Mouse (Mus musculus) liver, embryonic 16.5 days (tissue): ENCODE measurements around the gene Ephb4. TPM values are rescaled to one million over a fixed set of nuclear protein-coding genes. Genes with fewer than 3 reads are reported as not detected.

Experiments
- ATAC-seq: fragments of 200-750 bp; cut with Nextera tagmentation; 2 replicates; pipeline ENCODE4 v1.8.0; 2017; ENCODE audit warnings: low read depth, mild to moderate bottlenecking, moderate number of reproducible peaks, moderate library complexity
- H3K27ac ChIP-seq: fragments of 300-500 bp; sonication (generic); 2 replicates; pipeline ENCODE4 v1.5.1; 2014; ENCODE audit warnings: mild to moderate bottlenecking, low read length
- H3K27me3 ChIP-seq: fragments of 300-500 bp; sonication (generic); 2 replicates; pipeline ENCODE4 v1.6.1; 2014; ENCODE audit warnings: low read depth, low read length, mixed read lengths; ENCODE audit not compliant: control insufficient read depth, insufficient read depth
- H3K36me3 ChIP-seq: fragments of 300-500 bp; sonication (generic); 2 replicates; pipeline ENCODE4 v1.6.1; 2014; ENCODE audit warnings: mild to moderate bottlenecking; ENCODE audit not compliant: control insufficient read depth, insufficient read depth
- H3K4me1 ChIP-seq: fragments of 300-500 bp; sonication (generic); 2 replicates; pipeline ENCODE4 v1.6.1; 2014; ENCODE audit warnings: low read depth, low read length, mixed read lengths; ENCODE audit not compliant: control insufficient read depth
- H3K4me2 ChIP-seq: fragments of 300-500 bp; sonication (generic); 2 replicates; pipeline ENCODE4 v1.6.1; 2014; ENCODE audit warnings: low read depth, low read length, mixed read lengths
- H3K4me3 ChIP-seq: fragments of 300-500 bp; sonication (generic); 2 replicates; pipeline ENCODE4 v1.5.1; 2014; ENCODE audit warnings: low read depth, mild to moderate bottlenecking, low read length
- H3K9ac ChIP-seq: fragments of 300-500 bp; sonication (generic); 2 replicates; pipeline ENCODE4 v1.6.1; 2014; ENCODE audit warnings: low read depth, low read length
- H3K9me3 ChIP-seq: fragments of 300-500 bp; sonication (generic); replicated peaks from 2 replicates; pipeline ENCODE4 v1.6.1; 2016; ENCODE audit warnings: low read length; ENCODE audit not compliant: control insufficient read depth
- WGBS: fragments of 180-500 bp; shearing (Covaris S2); extraction: QIAGEN DNeasy Blood & Tissue Kit; methylation state at CpG from one replicate; pipeline ENCODE4 v1.1.7; 2014; ENCODE audit not compliant: insufficient replicate concordance; 5-methylcytosine and 5-hydroxymethylcytosine counted together
- polyA plus RNA-seq: library from polyadenylated mRNA; unstranded; fragments of >200 nt; fragmentation: Nextera tagmentation; extraction: Ambion mirVana; gene quantifications from 2 replicates; pipeline ENCODE4 v1.2.1, GENCODE M21; 2015

Ephb4 gene
- 7.3 and 9.1 TPM in 2 replicates for polyA plus RNA-seq

GRCm38 (mm10) chr5:137349384-137350204 is at the start of gene Ephb4:
Gene Ephb4, plus strand, starts transcription at chr5:137350109.
- peak within 1 kb of the TSS; percentile 67 for H3K27ac ChIP-seq
- peak; percentile 85 for ATAC-seq
- H3K4me3 ChIP-seq, result peak within 1 kb of the TSS; percentile 57
- peak within 1 kb of the TSS; percentile 64 for H3K9ac ChIP-seq
- H3K36me3 ChIP-seq, result no peaks in the 10 kb centered on the region
- H3K4me2 ChIP-seq, result peak within 1 kb of the TSS; percentile 47
- peaks cover 47% of the 10 kb centered on the region for H3K27me3 ChIP-seq
- H3K4me1 ChIP-seq, result peaks cover 4% of the 10 kb centered on the region
- no peaks in the 10 kb centered on the region for H3K9me3 ChIP-seq
- 1% methylated on average over 32 of the region's 32 CpGs for WGBS

- Histone ChIP-seq H3K36me3 (peaks cover 78% of the 10 kb centered on the region), H3K9me3 (no peaks in the 10 kb centered on the region), H3K27me3 (no peaks in the 10 kb centered on the region), H3K4me2 (no peak overlapping the region), H3K27ac (no peak overlapping the region), H3K9ac (no peak overlapping the region), H3K4me3 (no peak overlapping the region), H3K4me1 (peaks cover 26% of the 10 kb centered on the region)
- peak; percentile 14; the same call in 1 of the 2 replicates for ATAC-seq
- 89% methylated on average over 21 of the region's 21 CpGs for WGBS
These were observed 48.7 kb upstream of the Ephb4 start for GRCm38 (mm10) chr5:137301253-137301652.

- WGBS, result 26% methylated on average over 4 of the region's 4 CpGs
- ATAC-seq, result no peak
- Histone ChIP-seq H3K27me3 (no peaks in the 10 kb centered on the region), H3K9ac (no peak overlapping the region), H3K4me2 (0 out of 2 replicates have a peak overlapping the region, but pooled peaks have one; percentile 74), H3K4me1 (peaks cover 32% of the 10 kb centered on the region), H3K9me3 (no peaks in the 10 kb centered on the region), H3K27ac (no peak overlapping the region), H3K4me3 (no peak overlapping the region), H3K36me3 (peaks cover 55% of the 10 kb centered on the region)
These were observed 46.3 kb upstream of the Ephb4 start for GRCm38 (mm10) chr5:137303609-137304008.

DNA sequence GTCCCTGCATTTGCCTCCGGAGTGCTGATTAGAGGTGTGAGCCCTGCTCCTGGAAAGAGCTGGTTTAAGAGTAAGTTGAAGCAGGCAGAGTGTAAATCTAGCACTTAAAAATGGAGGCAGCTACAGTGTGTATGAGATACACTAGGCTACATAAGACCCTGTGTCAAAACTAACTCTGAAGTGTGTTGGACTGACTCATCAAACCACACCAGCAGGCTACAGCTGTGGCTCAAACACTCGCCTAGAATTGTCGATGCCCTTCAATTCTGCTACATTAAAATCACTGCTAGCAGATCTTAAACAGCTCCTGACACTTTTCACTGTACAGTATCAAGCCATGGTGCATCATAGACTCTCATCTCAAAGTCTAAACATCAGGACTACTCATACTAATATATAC is 45.7 kb upstream of the Ephb4 start:
- no peak for ATAC-seq
- H3K27ac ChIP-seq, result no peak overlapping the region
- peak overlapping the region; percentile 0; the same call in 1 of the 2 replicates for H3K9ac ChIP-seq
- no peaks in the 10 kb centered on the region for H3K9me3 ChIP-seq
- 69% methylated on average over 3 of the region's 3 CpGs for WGBS
- H3K4me3 ChIP-seq, result no peak overlapping the region
- peak overlapping the region; percentile 74; the same call in 1 of the 2 replicates for H3K4me2 ChIP-seq
- peaks cover 52% of the 10 kb centered on the region for H3K36me3 ChIP-seq
- H3K27me3 ChIP-seq, result no peaks in the 10 kb centered on the region
- peaks cover 32% of the 10 kb centered on the region for H3K4me1 ChIP-seq

GRCm38 (mm10) chr5:137304816-137305215 is 45.1 kb upstream of the Ephb4 start:
- WGBS, result 68% methylated on average over 4 of the region's 4 CpGs
- peak overlapping the region; percentile 74 for H3K4me2 ChIP-seq
- H3K9ac ChIP-seq, result no peak overlapping the region; the same call in 1 of the 2 replicates
- no peaks in the 10 kb centered on the region for H3K27me3 ChIP-seq
- no peak for ATAC-seq
- peaks cover 51% of the 10 kb centered on the region for H3K36me3 ChIP-seq
- peak overlapping the region; percentile 93 for H3K4me3 ChIP-seq
- H3K4me1 ChIP-seq, result peaks cover 32% of the 10 kb centered on the region
- no peak overlapping the region for H3K27ac ChIP-seq
- no peaks in the 10 kb centered on the region for H3K9me3 ChIP-seq

DNA sequence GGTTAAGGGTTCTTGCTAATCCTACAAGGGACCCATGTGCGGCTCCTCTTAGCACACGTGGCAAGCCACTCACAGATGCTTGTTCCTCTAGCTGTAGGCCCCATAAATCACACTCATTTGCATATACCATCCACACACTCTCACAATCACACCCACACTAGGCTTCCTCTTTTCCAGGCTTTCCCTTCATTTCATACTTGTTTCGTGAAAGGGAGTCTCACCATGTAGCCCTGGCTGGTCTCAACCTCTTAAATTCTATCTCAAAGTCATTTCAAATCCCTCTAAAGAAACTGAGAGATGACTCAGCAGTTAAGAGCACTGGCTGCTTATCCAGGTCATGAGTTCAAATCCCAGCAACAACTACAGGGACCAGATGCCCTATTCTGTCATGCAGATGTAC is 44.1 kb upstream of the Ephb4 start:
- H3K27ac ChIP-seq, result no peak overlapping the region
- H3K36me3 ChIP-seq, result peaks cover 41% of the 10 kb centered on the region
- peak overlapping the region; percentile 93 for H3K4me3 ChIP-seq
- H3K9me3 ChIP-seq, result no peaks in the 10 kb centered on the region
- H3K9ac ChIP-seq, result peak overlapping the region; percentile 35; the same call in 1 of the 2 replicates
- peaks cover 32% of the 10 kb centered on the region for H3K4me1 ChIP-seq
- H3K4me2 ChIP-seq, result peak overlapping the region; percentile 74
- H3K27me3 ChIP-seq, result no peaks in the 10 kb centered on the region
- WGBS, result 31% methylated on average over 3 of the region's 3 CpGs
- no peak for ATAC-seq

GRCm38 (mm10) chr5:137306439-137307005 is 43.4 kb upstream of the Ephb4 start:
- H3K36me3 ChIP-seq, result peaks cover 35% of the 10 kb centered on the region
- H3K27ac ChIP-seq, result peak overlapping the region; percentile 91
- peak overlapping the region; percentile 74 for H3K4me2 ChIP-seq
- no peak for ATAC-seq
- H3K4me1 ChIP-seq, result peaks cover 32% of the 10 kb centered on the region
- no peaks in the 10 kb centered on the region for H3K27me3 ChIP-seq
- no peaks in the 10 kb centered on the region for H3K9me3 ChIP-seq
- peak overlapping the region; percentile 95 for H3K9ac ChIP-seq
- peak overlapping the region; percentile 93 for H3K4me3 ChIP-seq
- WGBS, result 4% methylated on average over 12 of the region's 12 CpGs

DNA sequence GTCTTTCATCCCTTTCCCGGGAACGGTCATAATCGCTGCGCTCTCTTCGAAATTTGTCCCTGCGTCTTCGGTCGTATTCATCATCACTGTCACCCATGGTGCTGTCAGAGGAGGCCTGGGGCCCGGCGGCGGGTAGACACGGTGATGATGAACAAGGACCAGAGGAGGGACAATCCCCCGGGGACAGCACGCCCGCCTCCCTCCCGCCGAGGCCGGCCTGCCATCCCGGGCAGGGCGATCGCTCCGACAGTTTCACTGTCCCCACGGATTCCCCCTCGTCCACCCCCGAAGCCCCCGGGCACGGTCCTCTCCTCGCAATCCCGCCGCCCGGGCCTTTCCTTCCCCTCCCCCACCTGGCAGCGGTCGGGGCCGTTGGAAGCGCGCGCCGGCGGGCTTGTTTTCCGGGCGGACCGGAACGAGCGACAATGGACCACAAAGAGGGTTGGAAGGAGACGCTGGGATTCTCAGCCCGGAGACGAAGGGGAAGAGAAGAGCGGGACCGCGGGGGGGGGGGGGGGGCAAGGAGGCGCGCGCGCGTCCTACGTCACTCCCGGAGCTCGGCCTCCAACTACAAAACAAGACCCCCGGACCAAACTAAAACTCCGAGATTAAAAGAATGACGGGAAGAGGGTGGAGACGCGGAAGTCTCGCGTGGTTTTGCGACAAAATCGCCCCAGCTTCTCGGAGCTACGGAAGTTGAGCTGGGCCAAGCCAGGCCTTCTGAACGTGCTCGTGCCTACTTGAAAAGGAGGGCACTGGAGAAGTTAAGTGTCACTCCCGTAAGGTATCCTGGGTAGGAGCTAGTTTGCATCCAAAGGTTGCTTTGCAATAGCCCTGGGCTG is 42.6 kb upstream of the Ephb4 start, which contains the start of gene Srrt:
Gene Srrt, minus strand, starts transcription at position 604 of the 842 bp plus-strand sequence.
- under 1% methylated on average over 69 of the region's 72 CpGs for WGBS
- peaks cover 28% of the 10 kb centered on the region for H3K36me3 ChIP-seq
- peak within 1 kb of the TSS; percentile 95 for H3K9ac ChIP-seq
- peak within 1 kb of the TSS; percentile 93 for H3K4me3 ChIP-seq
- peak; percentile 85 for ATAC-seq
- peak within 1 kb of the TSS; percentile 74 for H3K4me2 ChIP-seq
- peak within 1 kb of the TSS; percentile 91 for H3K27ac ChIP-seq
- H3K27me3 ChIP-seq, result no peaks in the 10 kb centered on the region
- H3K4me1 ChIP-seq, result peaks cover 32% of the 10 kb centered on the region
- H3K9me3 ChIP-seq, result no peaks in the 10 kb centered on the region
